Mouse (Mus musculus) T-helper 1 cell (primary cell): ENCODE results near the gene Sema3b.

Experiments
- in situ Hi-C: fragments of 300-600 bp; cut with MboI, MseI; formaldehyde crosslinking; loops from one replicate; pipeline ENCODE4 v1.15.1; 2025; ENCODE audit warnings: high pct_unique_total_duplicates

Gene Sema3b

DNA sequence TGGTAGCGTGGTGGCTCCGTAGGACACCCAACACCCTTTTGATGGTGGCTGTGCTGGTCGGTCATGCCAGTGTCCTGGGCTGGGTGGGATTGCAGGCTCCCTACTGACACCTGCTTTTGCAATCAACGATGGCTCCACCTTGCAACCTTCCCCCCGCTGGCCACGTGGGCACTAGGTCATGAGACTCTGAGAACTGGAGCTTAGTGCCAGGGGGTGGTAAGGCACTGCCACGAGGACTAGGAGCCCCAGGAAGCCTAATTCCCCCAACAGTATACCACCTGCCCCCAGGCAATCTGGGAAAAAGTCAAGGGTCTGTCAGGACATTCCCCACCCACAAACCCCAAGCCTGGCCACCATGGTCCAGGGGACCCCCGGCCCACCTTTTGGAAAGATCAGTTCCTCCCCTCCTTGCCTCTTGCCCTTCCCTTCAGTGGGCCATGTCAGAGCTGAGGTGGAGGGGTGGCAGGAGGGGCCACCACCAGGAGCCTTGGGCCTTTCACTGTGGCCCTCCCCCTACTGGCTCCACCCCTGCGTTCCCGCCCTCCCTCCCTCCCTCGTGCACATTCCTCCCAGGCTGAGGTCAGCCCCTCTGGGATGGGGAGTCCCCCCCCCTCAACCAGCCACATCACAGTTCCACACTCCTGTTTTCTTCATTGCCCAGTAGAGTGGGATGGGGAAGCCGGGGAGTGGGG, at the start of gene Sema3b:
Gene Sema3b (minus strand): TSS at position 489 of the 692 bp plus-strand sequence.
- in situ Hi-C loops: no loop called here

DNA sequence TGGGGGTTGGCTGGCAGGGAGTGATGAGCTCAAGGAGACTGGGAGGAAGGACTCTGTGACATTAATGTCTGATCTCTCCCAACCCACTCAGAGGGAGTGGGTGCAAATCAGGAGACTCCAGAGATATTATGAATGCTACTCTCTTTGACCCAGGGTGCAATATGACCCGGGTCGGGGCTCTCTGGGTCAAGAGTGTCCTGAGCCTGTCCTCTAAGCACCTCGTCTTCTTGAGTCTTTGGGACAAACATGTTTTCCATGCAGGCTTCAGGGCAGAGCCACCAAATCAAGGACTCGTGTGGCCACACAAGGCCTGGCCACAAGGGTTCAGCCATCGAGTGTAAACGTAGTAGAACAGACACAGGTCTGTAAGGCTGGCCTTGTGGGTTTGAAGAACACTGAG, 49.1 kb upstream of the Sema3b start:
- in situ Hi-C loops: no loop called here

- in situ Hi-C loops: no loop called here
Observed at GRCm38 (mm10) chr9:107657144-107657543, 48.1 kb upstream of the Sema3b start.

- in situ Hi-C loops: no loop called here
Observed at GRCm38 (mm10) chr9:107654585-107654984, 45.6 kb upstream of the Sema3b start.

DNA sequence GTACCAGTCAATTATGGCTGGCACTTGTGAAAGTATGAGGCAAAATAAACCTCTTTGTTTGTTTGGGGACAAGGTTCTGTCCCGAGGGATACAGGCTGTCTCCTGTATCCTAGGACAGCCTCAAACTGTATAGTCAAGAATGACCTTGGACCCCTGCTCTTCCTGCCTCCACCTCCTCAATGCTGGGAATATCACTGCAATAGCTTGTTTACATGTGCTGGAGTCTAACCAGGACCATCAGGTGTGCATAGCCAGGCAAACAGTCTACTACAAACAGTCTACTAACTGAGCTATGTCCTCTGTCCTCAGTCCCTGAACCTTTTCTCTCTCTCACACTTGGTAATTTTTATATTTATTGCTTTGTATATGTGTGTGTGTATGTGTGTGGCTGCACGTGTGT, 44.4 kb upstream of the Sema3b start:
- in situ Hi-C loops: no loop called here

DNA sequence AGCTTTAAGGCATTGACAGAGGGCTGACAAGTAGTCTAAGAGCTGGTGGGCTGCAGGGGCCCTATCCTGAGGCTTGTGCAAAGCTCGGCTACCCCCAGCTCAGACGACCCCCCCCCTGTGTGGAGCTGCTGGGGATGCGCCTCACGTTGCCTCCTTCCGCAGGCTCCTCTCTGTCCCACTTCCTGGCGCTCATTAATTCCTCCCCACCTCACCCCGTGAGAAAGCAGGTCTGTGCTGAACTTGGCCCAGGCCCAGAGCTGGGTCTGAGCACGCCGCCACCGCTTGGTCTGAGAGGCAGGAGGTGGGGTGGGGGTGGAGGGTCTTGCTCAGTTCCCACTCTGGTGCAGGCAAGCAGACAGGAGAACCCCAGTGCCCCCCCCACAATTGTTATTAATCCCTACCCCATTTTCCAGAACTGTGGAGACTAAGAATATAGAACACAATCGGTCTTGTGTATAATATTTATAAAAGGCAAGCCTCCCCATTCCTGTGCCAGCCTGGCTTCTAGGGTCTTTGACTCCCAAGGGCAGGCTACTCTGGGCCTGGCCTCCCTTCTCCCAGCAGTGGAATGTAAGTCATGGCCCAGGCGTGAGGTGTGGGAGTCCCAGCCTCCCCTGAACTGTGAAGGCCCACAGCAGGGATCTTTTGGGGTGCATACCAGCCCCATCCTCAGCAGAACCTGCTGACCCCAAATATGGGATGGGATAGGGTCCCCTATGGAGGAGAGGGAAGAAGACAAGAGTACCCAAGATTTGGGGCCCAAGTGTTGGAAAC, 41.9 kb upstream of the Sema3b start:
- in situ Hi-C loops: no loop called here

GRCm38 (mm10) chr9:107650225-107650624, 41.2 kb upstream of the Sema3b start:
- in situ Hi-C loops: no loop called here

DNA sequence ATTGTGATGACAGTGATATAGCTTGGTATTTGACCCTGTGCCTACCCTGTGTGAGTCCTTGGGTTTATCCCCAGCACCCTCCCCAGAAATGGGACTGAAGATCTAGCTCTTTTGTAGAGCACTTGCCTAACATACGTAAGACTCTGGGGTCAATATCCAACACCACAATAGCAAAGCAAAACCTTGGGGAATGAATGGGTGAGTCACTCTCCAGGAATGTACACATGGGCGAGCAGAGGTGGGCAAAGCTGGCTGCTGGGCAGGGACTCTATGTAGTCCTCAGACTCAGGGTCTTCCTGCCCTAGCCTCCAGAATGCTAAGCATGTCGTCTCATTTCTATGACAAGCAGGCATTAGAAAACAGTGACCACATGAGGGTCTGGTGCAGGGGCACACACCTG, 39.7 kb upstream of the Sema3b start:
- in situ Hi-C loops: loop anchor here (10.0 kb wide), 1 partner anchor 964 kb away; the partner anchor contains the start of gene Tex264

DNA sequence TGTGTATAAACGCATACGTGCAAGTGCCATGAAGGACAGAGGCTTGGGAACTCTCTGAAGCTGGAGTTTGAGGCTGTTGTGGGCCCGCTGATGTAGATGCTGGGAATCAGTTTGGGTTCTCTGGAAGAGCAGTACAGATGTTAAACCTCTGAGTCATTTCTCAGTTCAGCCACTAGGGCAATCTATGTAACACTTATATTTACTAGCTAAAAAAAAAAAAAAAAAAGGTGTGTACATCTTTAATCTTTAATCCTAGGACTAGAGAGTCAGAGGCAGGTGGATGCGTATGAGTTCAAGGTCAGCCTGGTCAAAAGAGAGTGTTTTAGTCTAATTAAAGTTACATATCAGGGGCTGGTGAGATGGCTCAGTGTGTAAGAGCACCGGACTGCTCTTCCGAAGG, 37.9 kb upstream of the Sema3b start:
- in situ Hi-C loops: loop anchor here (10.0 kb wide), 1 partner anchor 962 kb away; the partner anchor contains the start of gene Tex264

- in situ Hi-C loops: loop anchor here (10.0 kb wide), 1 partner anchor 961 kb away; the partner anchor contains the start of gene Tex264
Observed at GRCm38 (mm10) chr9:107645577-107645976, 36.5 kb upstream of the Sema3b start.

DNA sequence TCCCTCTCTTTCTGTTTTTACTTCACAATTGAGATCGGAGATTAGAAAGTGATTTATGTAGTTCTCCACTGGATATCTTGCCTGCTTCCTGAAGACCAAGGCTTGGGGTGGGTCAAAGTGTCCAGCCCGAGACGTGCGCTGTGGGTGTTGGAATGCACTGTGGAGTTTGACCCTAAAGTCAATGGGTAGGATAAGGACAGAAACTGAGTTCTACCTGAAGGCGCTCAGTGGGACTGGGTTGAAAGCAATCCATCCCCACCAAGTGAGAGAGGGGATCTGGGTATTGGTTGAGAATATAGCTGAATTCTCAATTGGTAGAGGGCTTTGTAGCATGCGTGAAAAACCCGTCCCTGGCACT, 36.1 kb upstream of the Sema3b start:
- in situ Hi-C loops: loop anchor here (10.0 kb wide), 1 partner anchor 960 kb away; the partner anchor contains the start of gene Tex264

- in situ Hi-C loops: loop anchor here (10.0 kb wide), 1 partner anchor 960 kb away; the partner anchor contains the start of gene Tex264
Observed at GRCm38 (mm10) chr9:107644495-107645152, 35.6 kb upstream of the Sema3b start.

GRCm38 (mm10) chr9:107643544-107644214, 34.6 kb upstream of the Sema3b start:
- in situ Hi-C loops: loop anchor here (10.0 kb wide), 1 partner anchor 959 kb away; the partner anchor contains the start of gene Tex264

DNA sequence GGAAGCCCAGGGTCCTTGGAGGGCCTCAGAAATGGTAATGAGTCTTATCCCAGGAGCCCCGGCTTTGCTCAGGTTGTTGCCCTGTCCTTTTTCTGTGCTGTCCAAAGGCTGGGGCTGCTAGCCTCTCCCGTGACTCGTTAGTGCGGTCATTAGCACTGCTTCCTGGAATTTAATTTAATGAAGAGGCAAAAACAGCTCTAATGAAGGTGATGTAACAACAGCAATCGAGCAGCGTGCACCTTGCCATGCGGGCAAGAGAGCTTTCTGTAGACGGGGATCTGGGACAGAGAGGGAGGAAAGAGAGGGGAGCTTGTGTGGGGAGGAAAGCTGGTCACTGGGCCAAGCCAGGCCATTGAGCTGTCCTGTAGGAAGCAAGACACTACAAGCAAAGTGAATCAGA, 32.6 kb upstream of the Sema3b start:
- in situ Hi-C loops: loop anchor here (10.0 kb wide), 1 partner anchor 957 kb away; the partner anchor contains the start of gene Tex264

- in situ Hi-C loops: loop anchor here (10.0 kb wide), 1 partner anchor 956 kb away; the partner anchor contains the start of gene Tex264
Observed at GRCm38 (mm10) chr9:107640257-107640772, 31.3 kb upstream of the Sema3b start.

GRCm38 (mm10) chr9:107637070-107637469, 28.0 kb upstream of the Sema3b start:
- in situ Hi-C loops: no loop called here

DNA sequence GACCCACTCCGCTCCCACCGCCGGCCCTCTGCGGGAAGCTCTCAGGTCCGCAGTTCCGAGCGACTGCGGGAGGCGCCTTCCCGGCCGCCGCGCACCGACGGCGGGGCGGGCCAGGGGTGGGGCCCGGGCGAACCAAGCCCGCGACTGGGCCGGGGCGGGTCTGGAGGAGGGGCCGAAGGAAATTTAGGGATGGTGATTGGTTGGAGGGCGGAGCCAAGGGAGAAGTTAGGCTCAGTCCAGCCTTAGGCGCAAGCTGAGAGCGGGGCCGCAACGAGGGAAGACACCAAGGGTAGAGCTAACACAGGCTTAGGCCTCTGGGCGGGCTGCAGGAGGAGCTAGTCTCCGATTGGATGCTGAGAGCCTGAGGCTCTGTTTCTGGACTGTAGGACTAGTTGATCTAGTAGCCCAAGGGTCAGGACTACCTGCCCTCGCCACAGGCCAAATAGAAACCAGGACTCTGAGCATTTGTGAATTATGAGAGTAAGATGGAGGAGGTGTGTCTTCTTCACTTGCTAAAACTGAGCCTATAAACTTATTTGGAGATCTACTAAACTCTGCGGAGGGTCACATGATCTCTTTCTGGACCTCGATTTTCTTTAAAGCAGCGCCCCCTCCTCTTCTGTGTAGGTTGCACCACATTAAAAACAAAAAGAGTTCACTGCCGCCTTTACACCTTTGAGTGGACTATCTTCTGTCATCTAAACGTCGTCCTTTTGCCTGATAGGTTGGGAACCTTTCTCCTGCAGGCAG, 26.4 kb upstream of the Sema3b start, which contains the start of gene Gnai2:
Gene Gnai2 (minus strand): TSS at position 89 of the 750 bp plus-strand sequence.
- in situ Hi-C loops: no loop called here

DNA sequence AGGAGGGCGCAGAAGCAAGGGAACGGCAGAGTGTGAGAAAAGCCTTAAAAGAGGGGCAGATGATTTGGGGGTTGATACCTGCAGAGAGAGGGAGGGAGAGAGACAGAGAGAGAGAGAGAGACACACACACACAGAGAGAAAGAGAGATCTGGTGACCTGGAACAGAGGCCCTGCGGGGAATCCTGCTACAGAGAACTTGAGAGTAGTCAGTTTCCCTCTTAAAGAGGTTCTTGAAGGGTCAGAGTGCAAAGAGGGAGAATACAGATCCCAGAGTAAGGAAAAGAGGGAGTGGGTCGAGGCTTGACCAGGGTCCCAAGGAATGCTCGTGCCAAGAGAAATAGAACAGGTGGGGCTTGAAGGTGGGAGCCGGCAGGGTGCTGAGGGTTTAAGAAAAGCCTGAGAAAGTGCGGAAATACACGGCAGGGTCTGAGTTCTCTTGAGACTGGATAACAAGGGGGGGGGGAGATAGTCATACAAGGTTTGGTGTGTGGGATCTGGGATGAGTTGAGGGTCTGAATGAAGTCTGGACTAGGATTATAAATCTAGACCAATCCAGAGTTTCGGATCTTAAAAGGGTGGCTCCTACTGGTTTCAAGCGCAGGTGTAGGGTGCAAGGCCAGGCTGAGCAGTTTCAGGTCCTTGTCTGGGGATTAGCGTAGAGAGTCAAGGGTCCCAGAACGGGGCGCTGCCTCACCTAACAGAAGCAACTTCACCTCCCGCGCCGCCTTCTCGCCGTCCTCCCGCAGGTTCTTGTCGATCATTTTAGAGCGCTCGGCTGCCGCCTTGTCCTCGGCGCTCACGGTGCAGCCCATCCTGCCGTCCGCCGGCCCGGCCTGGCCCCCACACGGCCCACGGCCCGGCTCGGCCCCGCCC, 25.6 kb upstream of the Sema3b start:
- in situ Hi-C loops: no loop called here

- in situ Hi-C loops: no loop called here
Observed at GRCm38 (mm10) chr9:107633661-107634405, 24.8 kb upstream of the Sema3b start.
